Mouse (Mus musculus): ENCODE results near the gene Ptprs.

DNA sequence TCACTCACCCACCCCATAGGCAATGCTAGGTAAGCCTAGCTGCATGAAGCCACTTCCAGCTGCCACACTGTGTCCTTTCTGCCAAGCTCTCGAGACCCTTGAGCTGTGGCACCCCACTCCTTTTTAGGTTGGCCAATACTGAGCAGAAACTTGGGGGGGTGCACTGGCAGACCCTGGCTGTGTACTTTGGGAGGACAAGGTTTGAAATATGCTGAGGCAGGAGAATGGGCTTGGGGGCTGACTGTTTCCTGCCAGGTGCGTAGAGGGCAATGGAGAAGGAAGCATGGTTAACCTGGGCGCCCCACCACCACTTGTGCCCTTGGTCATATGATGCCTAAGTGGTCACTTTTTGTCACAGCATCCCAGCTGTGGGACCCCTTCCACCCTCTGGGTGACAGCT lies 31.5 kb downstream of the Ptprs start:
- TF ChIP-seq POLR2A (IDR thresholded peaks at IDR 0.05; ENCODE audit: extremely low read depth, insufficient read depth, low read length) (no peak), CTCF (IDR thresholded peaks at IDR 0.05; ENCODE audit: extremely low read depth, insufficient read depth, low read length) (no peak)

Data from cortical plate, adult 2 months (tissue).